Mouse (Mus musculus): ENCODE data around the gene Tet3. TPM values are rescaled to one million over a fixed set of nuclear protein-coding genes. Genes with fewer than 3 reads are reported as not detected.
A peak's percentile ranks its signal among the peaks of the same experiment; 100 is the strongest.

The Tet3 gene
- polyA plus RNA-seq, 1 experiment from 2014 or later: 45.1 TPM

DNA sequence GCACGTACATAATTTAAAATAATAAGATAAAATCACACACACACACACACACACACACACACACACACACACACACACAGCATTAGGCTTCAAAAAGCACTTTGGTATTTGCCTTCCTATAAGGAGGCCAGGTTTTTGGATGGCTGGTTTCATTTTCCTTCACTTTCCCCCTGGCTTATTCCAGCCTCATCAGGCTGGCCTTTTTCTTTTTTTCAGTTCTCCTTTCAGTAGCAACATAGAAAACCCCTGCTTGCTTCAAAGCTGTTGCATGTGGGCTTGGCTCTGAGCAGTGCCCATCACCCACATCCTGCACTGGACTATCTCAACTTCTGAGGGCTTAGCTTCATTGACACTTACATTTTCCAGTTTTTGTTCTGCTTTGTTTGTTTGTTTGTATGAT lies 137.0 kb downstream of the Tet3 start:
- Histone ChIP-seq H3K4me1 (peaks cover 12% of the 10 kb centered on the region), H3K27ac (replicated peaks) (no peak overlapping the region), H3K9me3 (no peaks in the 10 kb centered on the region), H3K4me3 (no peak overlapping the region), H3K36me3 (replicated peaks) (no peaks in the 10 kb centered on the region), H3K27me3 (replicated peaks; ENCODE audit: low read depth, poor library complexity, severe bottlenecking) (no peaks in the 10 kb centered on the region)
- no peak for DNase-seq (ENCODE audit: low spot score)
- WGBS: 35% methylated on average over 1 of the region's 1 CpGs

DNA sequence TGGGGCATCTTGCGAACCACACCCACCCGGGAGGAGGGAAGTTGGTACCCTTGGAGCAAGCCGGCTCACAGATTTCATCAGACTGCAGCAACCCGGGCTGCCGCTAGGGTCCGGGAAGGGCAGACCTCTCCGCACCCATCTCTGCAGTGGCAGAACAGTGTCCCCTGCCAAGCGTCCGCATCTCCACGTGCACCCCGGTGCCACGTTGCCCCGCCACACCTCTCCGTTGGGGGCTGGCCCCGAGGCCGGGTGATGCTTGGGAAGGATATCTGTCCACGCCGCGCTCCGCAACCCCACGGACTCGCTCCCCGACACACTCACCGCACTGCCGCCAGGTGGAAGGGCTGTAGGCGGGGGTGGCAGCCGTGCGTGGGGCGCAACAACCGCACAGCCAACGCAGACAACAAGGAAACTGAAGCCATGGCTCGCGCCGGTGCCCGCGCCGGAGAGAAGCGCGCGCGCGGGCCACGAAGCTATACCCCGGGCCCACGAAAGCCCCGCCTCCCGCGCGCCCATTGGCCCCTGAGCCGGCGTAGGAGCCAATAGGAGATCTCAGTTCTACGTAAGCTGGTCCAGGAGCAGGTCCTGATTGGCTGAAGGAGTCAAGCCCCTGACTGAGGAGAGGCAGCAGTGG lies 141.7 kb downstream of the Tet3 start:
- Histone ChIP-seq H3K27me3 (replicated peaks; ENCODE audit: low read depth, poor library complexity, severe bottlenecking) (no peaks in the 10 kb centered on the region), H3K36me3 (replicated peaks) (peaks cover 12% of the 10 kb centered on the region), H3K4me3 (peak overlapping the region; percentile 97), H3K9me3 (no peaks in the 10 kb centered on the region), H3K27ac (replicated peaks) (peak overlapping the region; percentile 95), H3K4me1 (peaks cover 22% of the 10 kb centered on the region)
- WGBS: under 1% methylated on average over 52 of the region's 52 CpGs
- DNase-seq (ENCODE audit: low spot score): peak; percentile 93

DNA sequence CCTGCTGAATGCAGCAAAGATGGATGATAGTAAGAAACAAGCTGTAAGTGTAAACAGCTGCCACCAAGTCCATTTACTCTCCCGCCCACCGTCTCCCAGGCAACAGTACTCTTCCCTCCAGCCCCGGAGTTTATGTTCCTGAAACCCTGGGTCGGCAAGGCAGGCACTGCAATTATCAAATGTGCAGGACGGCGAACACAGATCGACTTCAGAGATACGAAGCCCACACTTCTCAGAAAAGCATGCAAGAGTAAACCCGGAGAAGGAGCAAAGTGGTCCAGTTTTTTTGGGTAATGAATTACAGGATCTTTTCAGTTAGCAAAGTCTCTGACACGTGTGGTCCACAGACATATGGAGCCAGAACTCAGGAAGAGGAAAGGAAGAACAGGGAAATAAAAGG lies 142.9 kb downstream of the Tet3 start:
- Histone ChIP-seq H3K9me3 (no peaks in the 10 kb centered on the region), H3K4me1 (peaks cover 22% of the 10 kb centered on the region), H3K27me3 (replicated peaks; ENCODE audit: low read depth, poor library complexity, severe bottlenecking) (no peaks in the 10 kb centered on the region), H3K36me3 (replicated peaks) (peaks cover 24% of the 10 kb centered on the region), H3K27ac (replicated peaks) (no peak overlapping the region), H3K4me3 (peak overlapping the region; percentile 97)
- WGBS: 17% methylated on average over 10 of the region's 10 CpGs
- DNase-seq (ENCODE audit: low spot score): peak; percentile 72

DNA sequence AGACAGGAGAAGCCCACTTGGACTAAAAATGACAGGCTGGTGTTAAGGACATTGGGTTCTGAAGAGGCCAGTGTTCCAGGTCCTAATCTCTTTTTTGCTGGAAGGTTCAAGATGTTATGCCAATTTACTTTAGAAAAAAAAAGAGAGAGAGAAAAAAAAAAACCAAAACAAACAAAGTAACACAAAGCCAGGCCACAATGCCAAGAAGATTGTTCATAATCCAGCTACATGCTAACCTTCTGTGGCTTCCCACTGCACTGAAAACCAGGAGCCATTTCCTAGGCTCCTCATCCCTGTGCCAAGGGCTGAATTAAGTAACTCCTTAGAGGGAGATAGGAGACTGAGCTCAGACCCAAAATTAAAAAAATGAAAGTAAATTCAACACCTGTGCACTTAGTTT lies 143.6 kb downstream of the Tet3 start:
- DNase-seq (ENCODE audit: low spot score): no peak
- peak overlapping the region; percentile 97; the same call in 1 of the 2 replicates for H3K4me3 ChIP-seq
- no peaks in the 10 kb centered on the region for H3K27me3 ChIP-seq (replicated peaks; ENCODE audit: low read depth, poor library complexity, severe bottlenecking)
- peaks cover 22% of the 10 kb centered on the region for H3K4me1 ChIP-seq
- H3K9me3 ChIP-seq: no peaks in the 10 kb centered on the region
- H3K27ac ChIP-seq (replicated peaks): no peak overlapping the region
- H3K36me3 ChIP-seq (replicated peaks): peaks cover 31% of the 10 kb centered on the region

DNA sequence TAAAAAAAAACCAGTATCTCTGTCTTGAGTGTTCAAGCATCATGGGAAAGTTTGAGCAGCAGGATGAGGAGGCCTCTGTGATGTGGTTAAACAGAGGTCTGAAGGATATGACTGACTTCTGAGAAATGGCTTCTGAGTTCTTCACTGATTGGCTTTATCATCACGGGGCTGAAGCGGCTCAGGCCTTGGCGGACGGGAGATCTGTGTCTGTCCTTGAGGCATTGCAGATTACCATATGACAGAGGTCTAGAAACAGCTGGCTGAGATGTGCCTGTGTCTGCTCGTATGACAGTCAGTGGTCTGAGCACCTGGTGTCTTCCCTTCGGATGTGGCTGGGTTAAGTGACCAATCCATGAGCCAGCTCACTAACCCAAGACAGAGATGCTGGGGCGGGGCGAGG lies 146.4 kb downstream of the Tet3 start:
- 91% methylated on average over 8 of the region's 8 CpGs for WGBS
- Histone ChIP-seq H3K27me3 (replicated peaks; ENCODE audit: low read depth, poor library complexity, severe bottlenecking) (no peaks in the 10 kb centered on the region), H3K9me3 (no peaks in the 10 kb centered on the region), H3K36me3 (replicated peaks) (peaks cover 59% of the 10 kb centered on the region), H3K27ac (replicated peaks) (no peak overlapping the region), H3K4me3 (no peak overlapping the region), H3K4me1 (peaks cover 22% of the 10 kb centered on the region)
- no peak for DNase-seq (ENCODE audit: low spot score)

Small RNA genes within 50 kb of the gene (microRNA-seq; reads per million reads assigned to microRNA genes)
- not detected for gene Mir6374

Other genes starting within 250 kb of the Tet3 start
- gene Slc4a5, start 239.3 kb downstream of the Tet3 start, polyA plus RNA-seq (2016; fragmentation: Nextera tagmentation; extraction: Ambion mirVana): 0.70 and 0.97 TPM in 2 replicates
- 62.6 and 71.5 TPM in 2 replicates for gene Mthfd2, start 133.2 kb downstream of the Tet3 start, polyA plus RNA-seq (2016; fragmentation: Nextera tagmentation; extraction: Ambion mirVana)
- gene Mob1a, start 133.1 kb downstream of the Tet3 start, polyA plus RNA-seq (2016; fragmentation: Nextera tagmentation; extraction: Ambion mirVana): 60.2 and 62.4 TPM in 2 replicates
- gene Bola3, start 109.9 kb downstream of the Tet3 start, polyA plus RNA-seq (2016; fragmentation: Nextera tagmentation; extraction: Ambion mirVana): 149 and 153 TPM in 2 replicates
- gene Dguok, start 47.9 kb upstream of the Tet3 start, polyA plus RNA-seq (2016; fragmentation: Nextera tagmentation; extraction: Ambion mirVana): 61.0 and 62.1 TPM in 2 replicates
- 1.1 and 1.2 TPM in 2 replicates for gene Actg2, start 77.2 kb upstream of the Tet3 start, polyA plus RNA-seq (2016; fragmentation: Nextera tagmentation; extraction: Ambion mirVana)
- gene Stambp, start 113.6 kb upstream of the Tet3 start, polyA plus RNA-seq (2016; fragmentation: Nextera tagmentation; extraction: Ambion mirVana): 14.6 and 16.6 TPM in 2 replicates
- gene Clec4f, start 197.1 kb upstream of the Tet3 start, polyA plus RNA-seq (2016; fragmentation: Nextera tagmentation; extraction: Ambion mirVana): not detected in 2 replicates
- gene Cd207, start 218.8 kb upstream of the Tet3 start, polyA plus RNA-seq (2016; fragmentation: Nextera tagmentation; extraction: Ambion mirVana): not detected in 2 replicates